Mouse (Mus musculus): ENCODE measurements around the gene Mrtfb.

Gene Mrtfb

DNA sequence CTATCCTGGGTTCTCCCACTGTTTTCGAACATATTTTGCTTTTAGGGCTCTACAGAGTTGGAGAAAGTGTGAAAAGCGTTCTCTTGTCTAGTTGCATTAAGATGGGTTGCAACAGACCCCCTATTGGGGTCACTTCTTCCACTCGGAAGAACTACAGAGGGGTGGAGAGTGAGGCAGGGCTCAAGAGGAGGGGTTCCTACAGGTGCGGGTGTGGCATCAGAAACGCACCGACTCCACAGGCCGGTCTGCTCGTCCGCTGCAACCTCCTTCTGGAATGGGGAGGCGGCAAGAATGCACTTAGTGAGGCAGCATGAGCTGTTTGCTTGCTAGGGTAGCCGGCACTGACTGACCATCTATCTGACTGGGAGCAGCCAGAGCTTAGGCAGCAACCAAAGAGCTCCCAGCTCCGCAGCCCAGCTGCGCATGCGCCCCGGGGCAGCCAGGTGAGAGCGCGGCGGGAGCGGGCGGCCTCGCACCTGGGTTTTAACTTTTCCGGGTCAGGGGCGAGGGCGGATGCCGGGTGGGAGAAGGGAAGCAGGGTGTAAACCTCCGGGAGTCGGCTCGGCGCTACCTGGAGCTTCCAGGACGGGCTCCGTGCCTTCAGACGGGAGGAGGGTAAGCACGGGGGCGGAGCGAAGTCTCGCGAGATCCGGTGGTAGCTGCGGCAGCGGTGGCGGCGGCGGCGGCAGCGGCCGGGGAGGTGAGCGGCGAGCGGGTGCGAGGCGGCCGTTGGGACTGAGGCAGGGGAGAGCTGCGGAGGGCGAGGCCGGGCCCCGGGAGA lies at the start of gene Mrtfb:
Mrtfb (plus strand) TSS at position 627 of the 781 bp plus-strand sequence.
- peak; percentile 87 to 96 for DNase-seq (ENCODE audit: low spot score in 2 of 2)

GRCm38 (mm10) chr16:13207649-13208048 lies 48.6 kb upstream of the Mrtfb start:
- no peak for DNase-seq (ENCODE audit: low spot score in 2 of 2)

DNA sequence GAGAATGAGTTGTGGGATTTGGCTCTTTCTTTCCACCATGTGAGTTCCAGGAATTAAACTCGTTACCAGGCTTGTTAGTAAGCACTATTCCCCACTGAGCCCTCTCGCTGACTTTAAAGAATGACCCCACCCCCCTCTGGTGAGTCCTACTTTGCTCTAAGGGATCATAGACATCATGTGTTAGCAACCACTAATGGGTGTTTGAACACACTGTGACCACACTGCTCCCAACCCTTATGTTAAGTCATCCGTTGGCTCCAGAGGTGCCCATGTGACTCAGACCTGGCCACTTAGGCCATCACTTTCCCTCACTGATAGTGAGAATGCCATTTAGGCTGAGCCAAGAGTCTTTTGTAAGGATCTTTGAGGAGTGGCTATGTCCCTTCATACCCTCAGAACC lies 48.2 kb upstream of the Mrtfb start:
- DNase-seq (ENCODE audit: low spot score in 2 of 2) = no peak

GRCm38 (mm10) chr16:13212781-13213180 lies 43.5 kb upstream of the Mrtfb start:
- no peak for DNase-seq (ENCODE audit: low spot score in 2 of 2)

- DNase-seq (ENCODE audit: low spot score in 2 of 2) = no peak
Observed at GRCm38 (mm10) chr16:13216116-13216952, 39.9 kb upstream of the Mrtfb start.

GRCm38 (mm10) chr16:13217951-13218350 lies 38.3 kb upstream of the Mrtfb start:
- DNase-seq (ENCODE audit: low spot score in 2 of 2) = no peak

DNA sequence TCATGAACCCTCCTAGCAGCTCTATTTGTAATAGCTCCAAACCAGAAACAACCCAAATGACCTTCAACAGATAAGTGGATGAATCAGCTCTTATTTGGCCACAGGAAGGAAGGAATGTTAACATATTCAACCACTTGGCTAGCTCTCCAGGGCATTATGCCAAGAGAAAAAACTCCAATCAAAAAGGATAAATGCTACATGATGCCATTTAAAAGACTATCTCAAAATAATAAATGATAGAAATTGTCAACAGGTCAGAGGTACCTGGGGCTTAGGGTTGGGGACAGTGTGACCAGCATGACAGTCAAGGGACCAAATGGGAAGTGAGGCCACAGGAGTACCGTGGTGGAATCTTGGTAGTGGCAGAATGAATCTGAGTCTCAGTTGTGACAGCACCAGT lies 34.8 kb upstream of the Mrtfb start:
- no peak for DNase-seq (ENCODE audit: low spot score in 2 of 2)

DNA sequence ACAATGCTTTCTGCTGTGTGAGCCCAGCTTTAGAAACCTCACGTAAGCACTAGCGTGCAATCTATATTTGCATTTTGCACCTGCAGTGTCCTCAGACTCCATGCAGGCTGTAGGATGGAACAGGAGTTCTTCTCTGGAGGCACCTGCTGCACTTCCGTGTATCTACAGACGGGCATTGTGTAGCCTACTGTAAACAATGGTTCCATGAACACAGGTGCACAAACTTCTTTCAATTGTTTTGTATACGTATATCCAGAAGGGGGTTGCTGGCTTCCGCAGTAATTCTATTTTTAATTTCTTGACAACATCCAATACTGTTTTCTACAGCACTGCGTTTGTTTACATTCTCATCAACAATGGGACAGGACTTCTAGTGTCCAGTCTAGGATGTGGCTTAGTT lies 24.2 kb upstream of the Mrtfb start:
- DNase-seq (ENCODE audit: low spot score in 2 of 2) = no peak

DNA sequence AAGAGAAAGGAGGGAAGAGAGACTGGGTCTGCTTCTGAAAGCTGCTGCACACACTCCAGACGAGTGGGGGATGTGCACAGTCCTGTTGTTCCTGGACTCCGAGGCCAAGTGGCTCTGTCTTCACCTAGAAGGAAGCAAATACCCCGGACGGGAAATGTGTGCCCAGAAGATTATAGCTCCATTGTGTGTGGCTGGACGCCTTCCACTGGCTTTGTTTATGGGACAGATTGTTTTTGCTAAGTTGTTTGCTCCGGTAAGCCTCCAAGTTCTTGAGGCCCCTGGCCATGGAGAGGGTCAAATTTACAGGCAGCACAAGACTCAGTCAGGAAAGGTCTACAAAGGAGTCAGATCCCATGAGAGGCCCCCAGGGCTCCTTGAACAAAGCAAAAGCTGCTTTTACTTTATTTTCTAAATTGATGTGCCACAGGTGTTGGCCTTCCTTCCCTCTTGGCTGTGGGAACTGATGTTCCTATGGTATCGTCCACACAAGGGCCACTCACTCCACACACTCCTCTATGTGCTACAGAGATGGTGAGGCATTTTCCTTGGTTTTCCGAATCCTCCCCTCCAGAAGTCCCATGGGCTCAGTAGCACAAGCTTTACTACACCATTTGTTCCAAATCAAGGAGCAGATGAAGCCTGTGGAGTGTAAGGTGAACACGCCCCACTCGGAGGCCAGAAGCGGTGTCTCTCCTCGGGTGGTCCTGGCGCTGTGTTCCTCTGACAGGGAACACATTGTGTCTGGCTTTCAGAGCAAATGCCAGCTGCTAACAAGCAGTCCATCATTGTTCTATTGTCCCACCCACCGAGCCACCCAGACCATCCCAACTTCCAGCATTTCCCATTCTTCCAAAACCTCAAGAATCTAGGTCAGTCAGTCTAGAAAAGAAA lies 23.1 kb upstream of the Mrtfb start:
- no peak for DNase-seq (ENCODE audit: low spot score in 2 of 2)

GRCm38 (mm10) chr16:13239039-13239438 lies 17.2 kb upstream of the Mrtfb start:
- DNase-seq (ENCODE audit: low spot score in 2 of 2) = no peak

GRCm38 (mm10) chr16:13239544-13239943 lies 16.7 kb upstream of the Mrtfb start:
- no peak for DNase-seq (ENCODE audit: low spot score in 2 of 2)

- DNase-seq (ENCODE audit: low spot score in 2 of 2) = no peak
Observed at GRCm38 (mm10) chr16:13240326-13240725, 16.0 kb upstream of the Mrtfb start.

- no peak for DNase-seq (ENCODE audit: low spot score in 2 of 2)
Observed at GRCm38 (mm10) chr16:13245658-13246057, 10.6 kb upstream of the Mrtfb start.

DNA sequence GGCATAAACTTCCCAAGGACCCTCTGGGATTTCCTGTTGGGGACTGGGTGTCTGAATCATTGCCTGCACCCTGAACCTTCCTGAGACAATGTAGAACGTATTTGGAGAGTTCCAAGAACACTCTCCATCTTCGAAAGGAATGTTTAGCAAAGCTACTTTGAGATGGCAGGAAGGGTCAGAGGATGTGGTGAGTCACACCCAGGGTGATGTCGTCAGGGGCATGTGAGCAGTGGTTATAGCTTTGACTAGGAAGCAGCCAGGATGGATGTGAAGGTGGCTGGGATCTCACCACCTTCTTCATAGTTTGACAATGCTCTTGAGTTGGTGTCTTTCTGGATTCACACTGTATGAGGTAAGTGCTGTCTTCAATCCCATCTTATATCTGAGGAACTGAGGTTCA lies 9.4 kb upstream of the Mrtfb start:
- DNase-seq (ENCODE audit: low spot score in 2 of 2) = no peak

- DNase-seq (ENCODE audit: low spot score in 2 of 2) = no peak
Observed at GRCm38 (mm10) chr16:13250061-13250460, 6.2 kb upstream of the Mrtfb start.

GRCm38 (mm10) chr16:13256667-13257527 lies 616 bp downstream of the Mrtfb start:
- DNase-seq (ENCODE audit: low spot score in 2 of 2) = peak in 1 of 2 experiments; percentile 36

- no peak for DNase-seq (ENCODE audit: low spot score in 2 of 2)
Observed at GRCm38 (mm10) chr16:13257528-13257835, 1.2 kb downstream of the Mrtfb start.

DNA sequence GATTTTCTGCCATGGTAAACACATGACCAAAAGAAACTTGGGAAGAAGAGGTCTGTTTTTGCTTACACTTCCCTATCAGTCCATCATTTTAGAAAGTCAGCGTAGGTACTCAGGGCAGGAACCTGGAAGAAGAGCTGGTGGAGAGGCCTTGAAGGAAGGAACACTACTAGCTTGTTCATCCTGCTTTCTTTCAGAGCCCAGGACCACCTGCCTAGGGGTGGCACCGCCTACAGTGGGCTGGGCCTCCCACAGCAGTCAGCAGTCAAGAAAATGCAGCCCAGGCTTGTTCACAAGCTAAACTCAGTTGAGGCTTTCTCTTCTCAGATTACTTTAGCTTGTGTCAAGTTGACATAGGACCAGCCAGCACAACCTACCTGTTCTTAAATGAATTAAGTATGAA lies 2.7 kb downstream of the Mrtfb start:
- no peak for DNase-seq (ENCODE audit: low spot score in 2 of 2)

DNA sequence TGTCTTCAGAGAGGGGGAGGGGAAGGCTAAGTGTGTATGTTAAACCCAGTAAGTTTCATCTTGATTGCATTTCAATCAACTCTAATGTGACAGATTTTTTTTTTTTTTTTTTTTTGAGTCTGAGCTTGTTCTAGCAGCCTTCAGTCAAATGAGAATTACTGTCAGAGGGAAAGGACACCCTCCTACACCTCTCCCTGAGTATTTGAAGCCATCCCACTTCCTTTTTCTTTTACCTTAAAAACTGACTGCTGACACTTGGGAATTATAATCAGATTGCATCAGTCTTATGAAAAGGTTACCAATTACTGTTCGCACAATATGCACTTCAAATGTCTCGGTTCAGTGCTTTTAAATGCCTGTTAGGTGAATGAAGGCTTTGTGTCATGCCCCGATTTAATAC lies 10.0 kb downstream of the Mrtfb start:
- DNase-seq (ENCODE audit: low spot score in 2 of 2) = no peak

- no peak for DNase-seq (ENCODE audit: low spot score in 2 of 2)
Observed at GRCm38 (mm10) chr16:13267350-13267904, 11.1 kb downstream of the Mrtfb start.

DNA sequence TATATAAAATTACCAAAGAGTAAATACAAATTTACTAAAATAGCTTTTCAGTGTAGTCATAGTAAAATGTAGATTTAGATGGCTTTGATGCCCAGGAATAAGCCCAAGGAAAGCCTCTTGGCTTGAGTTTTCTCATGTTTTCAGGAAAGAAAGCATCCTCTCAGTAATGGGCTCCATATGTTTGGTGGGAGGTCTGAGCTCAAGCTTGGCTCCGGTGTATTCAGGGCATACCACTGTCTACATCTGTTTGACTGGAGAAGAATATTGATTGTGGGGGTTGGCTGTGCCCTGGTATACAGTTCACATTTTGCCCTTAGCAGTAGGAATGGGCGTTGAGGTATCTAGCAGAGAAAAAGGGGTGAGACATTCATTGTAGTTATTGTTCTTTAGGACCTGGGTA lies 13.1 kb downstream of the Mrtfb start:
- no peak for DNase-seq (ENCODE audit: low spot score in 2 of 2)

All from spleen, postnatal 4 days (tissue).